Mouse (Mus musculus): ENCODE measurements around the gene Kmt5a.
"Not testable (repeated sequence)": the region's sequence is repeated elsewhere in the genome, so short reads cannot be mapped to it uniquely, and the experiment has no call there.

Kmt5a gene

GRCm38 (mm10) chr5:124483655-124484396 is 44.1 kb downstream of the Kmt5a start:
- DNase-seq: no peak

- DNase-seq: no peak
Observed at GRCm38 (mm10) chr5:124485654-124486053, 45.9 kb downstream of the Kmt5a start.

GRCm38 (mm10) chr5:124488885-124489284 is 49.2 kb downstream of the Kmt5a start:
- DNase-seq: no peak

DNA sequence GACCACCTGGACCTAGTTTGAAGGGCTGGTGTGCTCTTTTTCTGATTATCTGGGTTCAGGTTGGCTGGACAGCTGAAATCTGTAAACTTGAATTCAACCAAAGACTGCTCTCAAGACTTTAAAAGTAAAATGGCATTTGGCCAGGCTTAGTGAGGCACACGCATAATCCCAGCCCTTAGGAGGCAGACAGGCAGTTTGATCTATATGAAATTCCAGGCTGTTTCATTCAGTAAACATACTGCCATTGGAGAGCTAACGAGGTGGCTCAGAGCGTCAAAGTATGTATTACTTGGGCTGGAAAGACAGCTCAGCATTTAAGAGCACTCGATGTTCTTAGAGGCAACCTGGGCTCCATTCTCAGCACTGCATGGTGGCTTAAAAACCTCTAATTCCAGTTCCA is 52.0 kb downstream of the Kmt5a start:
- no peak for DNase-seq

DNA sequence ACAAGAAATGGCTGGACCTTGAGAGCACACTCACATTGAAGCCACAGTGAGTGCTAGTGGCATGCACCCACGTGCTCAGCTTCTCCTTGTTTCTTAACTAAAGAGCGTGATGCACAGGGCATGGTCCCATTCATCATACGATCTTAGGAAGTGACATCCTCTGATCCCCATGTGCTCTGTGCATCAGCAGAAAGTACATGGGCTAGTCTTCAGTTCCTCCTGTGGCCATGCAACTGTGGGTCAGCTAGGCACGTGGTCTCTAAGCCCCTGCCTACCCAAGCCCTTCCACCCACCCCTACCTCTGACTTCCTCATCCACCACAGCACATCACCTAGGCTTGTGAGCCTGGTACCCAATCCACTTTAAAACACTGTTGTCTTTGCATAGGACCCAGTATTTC is 52.9 kb downstream of the Kmt5a start:
- DNase-seq: no peak

DNA sequence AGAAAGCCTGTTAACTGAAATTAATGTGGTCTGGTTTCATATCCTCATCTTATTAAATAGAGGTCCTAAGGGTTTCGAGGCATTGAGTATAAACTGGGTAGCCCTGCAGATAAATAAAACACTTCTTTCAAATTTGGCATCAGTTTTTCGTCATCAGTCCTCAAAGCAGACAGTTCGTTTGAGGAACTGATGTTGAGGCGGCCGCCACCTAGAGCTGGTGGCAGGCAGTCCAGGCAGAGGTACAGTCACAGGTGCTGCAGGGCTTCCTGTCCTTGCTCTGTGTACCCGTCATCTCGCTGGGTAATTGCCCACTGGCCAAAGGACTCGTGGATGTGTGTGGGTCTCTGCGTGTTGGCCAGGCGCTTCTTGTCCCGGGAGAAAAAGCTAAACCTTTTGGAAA is 53.7 kb downstream of the Kmt5a start:
- no peak for DNase-seq

DNA sequence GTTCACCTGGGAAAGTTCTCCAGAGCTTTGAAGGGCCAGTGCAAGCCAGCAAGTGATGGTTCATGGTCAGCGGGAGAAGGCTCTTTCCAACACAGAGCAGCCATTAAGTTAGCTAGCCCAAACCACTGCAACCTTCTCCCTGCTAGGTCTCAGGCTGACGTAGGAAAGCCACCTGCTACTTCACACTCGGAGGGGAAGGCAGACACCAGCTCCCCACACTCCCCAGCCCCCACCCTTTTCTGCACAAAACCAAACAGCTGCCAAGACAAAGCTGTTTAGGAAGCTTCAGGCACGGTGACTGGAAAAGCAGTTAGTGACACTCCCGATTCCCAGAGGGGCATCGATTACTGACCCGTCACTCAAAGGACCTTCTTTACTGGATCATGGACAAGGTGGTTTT is 55.8 kb downstream of the Kmt5a start:
- peak; percentile 47 to 60 for DNase-seq

- DNase-seq: peak in 1 of 2 experiments; percentile 43
Observed at GRCm38 (mm10) chr5:124496614-124497514, 57.1 kb downstream of the Kmt5a start.

- DNase-seq: no peak
Observed at GRCm38 (mm10) chr5:124498221-124498876, 58.6 kb downstream of the Kmt5a start.

DNA sequence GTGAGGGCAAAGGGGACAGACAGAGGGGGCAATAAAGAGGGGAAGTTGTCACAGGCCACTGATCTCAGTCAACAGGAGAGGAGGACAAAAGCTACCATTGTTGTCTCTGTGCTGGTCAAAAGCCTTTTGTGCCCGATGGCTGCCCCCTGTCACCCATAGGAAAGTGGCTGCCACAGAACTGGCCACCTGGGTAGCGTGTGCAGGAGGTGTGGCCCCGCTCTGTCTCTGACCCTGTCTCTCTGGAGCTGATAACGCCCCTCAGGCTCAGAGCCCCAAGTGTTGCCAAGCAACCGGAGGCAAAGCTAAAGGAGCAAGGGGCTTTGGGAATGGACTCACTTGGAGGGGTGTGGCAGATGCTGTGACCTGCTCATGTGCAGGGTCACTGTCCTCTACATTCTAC is 59.3 kb downstream of the Kmt5a start:
- DNase-seq: no peak

DNA sequence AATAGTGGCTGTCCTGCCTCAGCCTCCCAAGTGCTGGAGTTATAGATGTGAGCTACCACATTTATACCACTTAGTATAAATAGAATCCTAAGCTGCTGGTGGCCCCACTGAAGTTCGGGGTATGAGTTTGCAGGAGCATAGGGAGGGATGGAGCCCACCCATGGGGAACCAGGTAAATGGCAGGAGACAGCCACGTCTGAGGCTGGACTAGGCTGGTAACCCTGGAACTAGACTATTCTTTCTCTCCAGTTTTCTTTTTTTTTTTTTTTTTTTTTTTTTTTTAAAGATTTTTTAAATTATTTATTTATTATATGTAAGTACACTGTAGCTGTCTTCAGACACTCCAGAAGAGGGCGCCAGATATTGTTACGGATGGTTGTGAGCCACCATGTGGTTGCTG is 60.3 kb downstream of the Kmt5a start:
- not testable (repeated sequence) for DNase-seq

- DNase-seq: no peak
Observed at GRCm38 (mm10) chr5:124500573-124500972, 60.8 kb downstream of the Kmt5a start.

GRCm38 (mm10) chr5:124501541-124501940 is 61.8 kb downstream of the Kmt5a start:
- no peak for DNase-seq

DNA sequence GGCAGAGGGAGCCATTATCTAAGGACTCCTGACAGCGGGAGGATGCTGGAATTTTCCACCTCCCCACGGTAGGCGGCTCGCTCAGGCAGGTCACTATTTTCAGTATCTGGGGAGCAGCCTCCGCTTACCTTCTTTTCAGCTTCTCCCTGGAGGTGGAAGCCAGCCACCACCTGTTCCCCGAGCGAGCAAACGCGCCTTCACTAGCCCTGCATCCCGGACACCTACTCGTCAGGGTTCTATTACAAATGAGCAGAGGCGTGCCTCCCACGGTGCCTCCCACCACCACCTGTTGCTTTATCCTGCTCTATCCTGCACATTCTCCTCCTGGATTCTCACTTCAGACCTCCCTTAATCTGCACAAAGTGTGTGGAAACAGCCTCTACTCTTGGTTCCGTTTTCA is 64.0 kb downstream of the Kmt5a start:
- DNase-seq: no peak

DNA sequence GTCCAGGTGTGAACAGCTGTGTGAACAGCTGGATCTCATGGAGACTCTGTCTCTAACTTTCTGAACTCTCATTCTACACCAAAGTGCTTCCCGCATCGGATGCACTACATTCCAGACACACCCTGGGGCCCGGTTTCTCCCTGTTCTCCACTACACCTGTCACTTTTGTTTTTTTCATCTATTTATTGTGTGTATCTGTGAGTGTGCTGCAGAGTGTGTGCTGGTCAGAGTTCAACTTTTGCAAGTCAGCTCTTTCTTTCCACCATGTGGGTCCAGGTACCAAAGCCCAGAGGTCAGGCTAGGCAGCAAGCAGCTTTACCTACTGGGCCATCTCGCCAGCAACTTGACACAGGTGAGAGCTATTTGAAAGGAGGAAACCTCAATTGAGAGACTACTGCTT is 65.5 kb downstream of the Kmt5a start:
- no peak for DNase-seq

GRCm38 (mm10) chr5:124506731-124507359 is 67.1 kb downstream of the Kmt5a start:
- DNase-seq: no peak

DNA sequence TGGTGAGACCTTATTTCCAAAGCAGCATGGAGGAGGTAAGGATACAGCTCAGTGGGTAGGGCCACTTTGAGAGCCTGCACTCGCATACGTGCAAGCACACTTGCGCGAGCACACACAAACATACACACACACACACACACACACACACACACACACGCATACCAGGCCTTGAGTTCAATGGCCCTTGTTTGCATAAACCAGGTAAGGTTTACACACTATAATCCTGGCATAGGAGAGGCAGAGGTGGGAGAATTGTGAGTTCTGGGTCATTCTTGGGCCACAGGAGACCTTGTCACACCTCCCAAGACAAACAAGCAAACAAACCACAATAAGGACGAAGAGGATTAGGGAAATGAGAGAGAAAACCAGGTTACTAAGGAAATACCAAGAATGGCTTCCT is 69.5 kb downstream of the Kmt5a start:
- no peak for DNase-seq

DNA sequence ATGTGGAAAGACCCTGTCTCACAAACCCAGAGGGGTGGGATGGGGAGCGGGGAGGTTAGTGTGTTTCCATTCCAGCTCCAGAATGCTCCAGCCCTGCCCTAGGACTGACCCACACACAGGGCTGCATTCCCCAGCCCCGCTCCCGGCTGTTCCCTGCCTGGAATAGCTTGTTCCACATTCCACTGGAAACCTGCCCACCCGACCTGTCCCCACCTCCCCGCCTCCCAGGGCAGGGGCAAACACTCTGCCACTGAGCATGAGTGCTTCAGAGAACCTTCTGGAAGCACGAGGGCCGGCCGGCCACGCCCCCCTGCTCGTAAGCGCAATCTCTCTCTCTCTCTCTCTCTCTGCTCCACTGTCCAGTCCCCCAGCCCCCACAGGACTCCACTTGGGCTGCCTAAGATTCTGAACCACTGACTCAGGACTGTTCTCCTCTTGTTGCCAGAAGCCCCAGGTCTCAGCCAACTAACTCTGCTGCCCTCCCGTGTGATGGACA is 70.1 kb downstream of the Kmt5a start:
- DNase-seq: no peak

DNA sequence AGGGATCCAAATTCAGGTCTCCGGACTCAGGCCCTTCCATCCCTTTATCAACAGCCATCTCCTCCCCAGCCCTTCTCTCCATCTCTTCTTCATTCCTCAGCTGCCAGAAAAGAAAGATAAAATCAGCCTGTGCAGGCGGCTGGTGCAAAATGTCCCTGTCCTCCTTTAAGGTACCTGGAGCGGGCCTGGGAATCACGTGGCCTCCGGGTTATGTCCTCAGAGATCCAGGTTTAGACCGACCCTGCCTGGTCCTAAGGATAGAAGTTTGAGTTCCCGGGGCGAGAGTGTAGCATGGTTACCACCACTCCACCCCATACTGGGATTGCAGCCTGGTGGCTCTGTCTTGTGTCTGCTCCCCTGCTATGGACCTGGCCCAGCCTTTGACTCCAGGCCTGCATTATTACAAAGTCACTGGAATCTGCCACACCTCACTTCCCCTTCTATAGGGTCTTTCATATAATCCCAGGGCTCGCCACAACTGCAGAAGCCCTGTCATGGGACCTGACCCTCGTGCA is 70.9 kb downstream of the Kmt5a start:
- no peak for DNase-seq
